Mouse (Mus musculus) central nervous system, embryonic 18 days (tissue): ENCODE data around the gene Eef1akmt2. TPM values are rescaled to one million over a fixed set of nuclear protein-coding genes. Genes with fewer than 3 reads are reported as not detected.

ENCODE experiments used
- polyA plus RNA-seq: library from polyadenylated mRNA; depleted of rRNA; stranded (reverse); fragments of >200 nt; gene quantifications from 2 replicates; pipeline ENCODE4 v1.2.3, GENCODE M21; 2012; rRNA removed

Eef1akmt2 gene
- polyA plus RNA-seq: 65.3 and 78.4 TPM in 2 replicates

DNA sequence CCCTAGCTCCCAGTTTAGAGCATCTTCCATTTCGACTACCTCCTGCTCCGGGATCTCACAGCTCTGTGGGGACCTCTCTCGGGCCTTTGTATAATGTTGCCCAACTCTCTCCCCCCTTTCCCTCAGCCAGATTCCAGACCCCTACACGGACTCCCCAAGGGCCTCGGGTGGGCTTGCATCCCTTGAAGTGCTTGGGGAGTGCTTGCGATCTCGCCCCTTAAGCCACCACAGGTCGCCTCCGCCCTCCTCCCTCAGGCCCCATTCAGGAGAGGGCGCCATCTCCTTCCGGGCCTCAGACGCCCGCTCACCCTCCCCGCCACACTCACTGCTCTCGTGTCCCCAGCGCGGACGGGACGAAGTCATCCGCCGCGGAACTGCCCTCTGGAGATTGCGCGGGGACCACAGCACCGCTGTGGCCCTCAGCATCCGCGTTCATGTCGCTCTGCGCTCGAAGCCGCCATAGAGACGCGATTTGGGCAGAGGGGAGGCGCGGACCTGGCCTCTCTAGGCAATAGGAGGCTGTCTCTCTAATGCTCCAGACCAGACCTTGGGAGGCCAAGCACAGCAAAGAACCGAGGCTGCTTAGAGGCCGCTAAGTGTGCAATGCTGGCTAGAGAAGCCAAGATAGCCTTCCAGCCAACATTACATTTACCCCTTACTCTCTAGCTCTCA, at the start of gene Eef1akmt2:
Gene Eef1akmt2 (minus strand): TSS at position 501 of the 672 bp plus-strand sequence.

DNA sequence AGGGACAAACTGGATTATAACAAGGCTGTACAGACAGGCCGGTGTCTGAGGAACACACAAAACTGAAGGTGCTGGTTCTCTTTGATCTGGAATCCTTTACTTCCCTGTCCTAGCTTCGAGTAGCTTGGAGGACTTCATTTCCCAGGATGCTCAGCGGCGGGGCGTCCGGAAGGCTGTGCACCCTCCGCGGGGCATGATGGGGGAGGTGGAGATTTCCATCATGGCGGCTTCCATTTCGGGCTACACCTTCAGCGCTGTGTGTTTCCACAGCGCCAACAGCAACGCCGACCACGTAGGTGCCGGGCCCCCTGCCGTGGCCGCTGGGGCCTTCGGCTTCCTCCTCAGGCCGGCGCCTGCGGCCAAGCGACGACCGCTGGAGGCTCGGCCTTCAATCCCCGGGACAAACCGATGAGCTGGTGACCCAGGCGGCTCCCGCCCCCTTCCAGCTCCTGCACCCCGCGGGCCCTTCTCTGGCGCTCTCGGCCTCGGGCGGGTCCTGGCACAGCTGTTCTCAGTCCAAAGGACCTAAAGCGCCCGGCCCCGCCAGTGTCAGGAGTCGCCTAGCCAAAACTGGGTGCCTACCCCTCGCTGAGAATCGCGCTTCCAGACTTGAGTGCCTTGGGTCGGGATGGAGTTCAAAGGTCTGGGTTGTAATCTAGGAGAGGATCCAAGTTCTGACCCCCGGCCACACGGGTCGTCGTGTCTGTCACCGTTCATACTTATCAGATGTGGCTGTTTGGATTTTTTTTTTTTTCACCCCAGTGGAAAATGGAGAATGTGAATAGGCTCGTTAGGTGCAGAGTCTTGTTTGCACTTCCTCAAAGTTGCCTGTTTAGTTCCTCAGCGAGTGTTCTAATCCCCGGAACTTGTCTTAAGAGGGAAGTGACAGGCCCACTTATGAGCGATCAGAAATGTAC, 6.8 kb upstream of the Eef1akmt2 start, which contains the start of gene Abraxas2:
Gene Abraxas2 (plus strand): TSS at position 184 of the 917 bp plus-strand sequence.

DNA sequence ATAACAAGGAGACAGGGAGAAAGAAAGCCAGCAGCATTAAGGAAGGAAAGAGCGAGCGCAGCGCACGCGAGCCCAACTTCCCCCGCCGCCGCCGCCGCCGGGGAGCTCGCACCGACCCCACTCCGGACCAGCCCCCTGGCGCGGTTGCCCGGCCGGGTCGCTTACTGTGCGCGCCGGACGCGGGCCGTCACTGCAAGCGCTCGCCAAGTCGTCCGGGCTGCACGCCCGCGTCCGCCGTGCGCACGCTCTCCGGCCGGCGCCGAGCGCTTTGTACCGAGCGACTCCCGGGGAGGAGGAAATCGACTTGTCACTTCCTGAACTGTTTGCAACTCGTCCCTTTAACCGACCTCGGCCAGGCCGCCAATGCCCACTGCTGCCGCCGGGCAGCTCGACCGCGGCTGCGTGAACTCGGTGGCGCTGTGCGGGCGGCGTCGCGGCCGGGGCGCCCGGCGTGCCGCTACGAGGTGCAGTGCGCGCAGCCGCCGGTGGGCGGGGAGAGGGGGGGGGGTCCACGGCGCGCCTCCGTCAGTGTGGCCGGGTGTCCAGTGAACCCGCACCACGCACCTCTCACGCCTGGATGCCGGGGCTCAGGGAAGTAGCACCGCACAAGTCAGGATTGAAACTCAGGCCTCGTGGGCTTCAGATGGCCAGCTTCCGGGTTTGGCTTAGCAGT, 38.9 kb downstream of the Eef1akmt2 start, which contains the start of gene Fam53b:
Gene Fam53b (minus strand): TSS at position 471 of the 673 bp plus-strand sequence.

Other genes with a start within 250 kb of the Eef1akmt2 start
- gene Lhpp, start 242.0 kb downstream of the Eef1akmt2 start, polyA plus RNA-seq: 50.8 and 53.3 TPM in 2 replicates
- gene Fam53b, start 38.8 kb downstream of the Eef1akmt2 start, polyA plus RNA-seq: 6.9 and 7.3 TPM in 2 replicates
- gene Abraxas2, start 6.6 kb upstream of the Eef1akmt2 start, polyA plus RNA-seq: 26.2 and 26.8 TPM in 2 replicates
- gene Zranb1, start 78.5 kb upstream of the Eef1akmt2 start, polyA plus RNA-seq: 32.6 and 34.6 TPM in 2 replicates